Mouse (Mus musculus) C2C12 (cell line): ENCODE measurements at regions not wholly inside any gene's neighbourhood (a gene's known extent, or its start where the extent isn't known, plus 50 kb on each side); places are given as distances from the start of the nearest gene placed in this dataset.

Experiments
- H3K27me3 ChIP-seq: one replicate; pipeline ENCODE4 v1.6.1; 2011; ENCODE audit not compliant: control insufficient read depth, insufficient read depth, insufficient read length
- H3K36me3 ChIP-seq: one replicate; pipeline ENCODE4 v1.6.1; 2011; ENCODE audit not compliant: control insufficient read depth, insufficient read depth
- H3K4me3 ChIP-seq: one replicate; pipeline ENCODE4 v1.5.1; 2011; ENCODE audit warnings: mild to moderate bottlenecking, control low read depth; ENCODE audit not compliant: poor library complexity, insufficient read depth, severe bottlenecking
- H3K79me2 ChIP-seq: one replicate; pipeline ENCODE4 v1.6.1; 2011; ENCODE audit not compliant: control insufficient read depth, insufficient read depth
- H3K79me3 ChIP-seq: one replicate; pipeline ENCODE4 v1.6.1; 2011; ENCODE audit warnings: low read depth, control low read depth
- H3ac ChIP-seq: one replicate; pipeline ENCODE3; 2011; ENCODE audit warnings: low read depth; ENCODE audit not compliant: control insufficient read depth, insufficient read length
- CEBPB ChIP-seq: IDR thresholded peaks from one replicate; pipeline ENCODE4 v1.6.1; 2011; ENCODE audit warnings: low read depth, mild to moderate bottlenecking, control low read depth, moderate library complexity
- CTCF ChIP-seq: IDR thresholded peaks from one replicate; pipeline ENCODE4 v1.5.1; 2011; ENCODE audit not compliant: control insufficient read depth, insufficient read depth, insufficient read length
- FOSL1 ChIP-seq: IDR thresholded peaks from one replicate; pipeline ENCODE4 v1.8.0; 2011; ENCODE audit warnings: mild to moderate bottlenecking, low read length; ENCODE audit not compliant: poor library complexity, insufficient read depth, severe bottlenecking
- MAX ChIP-seq: IDR thresholded peaks from one replicate; pipeline ENCODE4 v1.6.1; 2011; ENCODE audit warnings: mild to moderate bottlenecking, control low read depth
- MYOD1 ChIP-seq: IDR thresholded peaks from one replicate; pipeline ENCODE4 v1.6.1; 2011; ENCODE audit warnings: low read depth; ENCODE audit not compliant: control insufficient read depth, insufficient read length
- MYOG ChIP-seq: IDR thresholded peaks from one replicate; pipeline ENCODE4 v1.6.1; 2011; ENCODE audit not compliant: control insufficient read depth, insufficient read length; ENCODE audit errors: extremely low read depth
- USF1 ChIP-seq: IDR thresholded peaks from one replicate; pipeline ENCODE4 v1.6.1; 2011; ENCODE audit warnings: low read depth, mild to moderate bottlenecking, control low read depth, moderate library complexity

- no peaks in the 10 kb centered on the region for H3K79me3 ChIP-seq
- H3K36me3 ChIP-seq: no peaks in the 10 kb centered on the region
- no peaks in the 10 kb centered on the region for H3K27me3 ChIP-seq
- TF ChIP-seq CEBPB (no peak), FOSL1 (no peak), MAX (no peak), MYOG (no peak), CTCF (no peak), USF1 (no peak), MYOD1 (no peak)
- H3K79me2 ChIP-seq: no peaks in the 10 kb centered on the region
- H3ac ChIP-seq: no peak overlapping the region
- H3K4me3 ChIP-seq: no peak overlapping the region
These were observed 99.7 kb upstream of the Fbxo11 start for GRCm38 (mm10) chr17:88164805-88165204.

GRCm38 (mm10) chr17:88165811-88166210 lies 100.7 kb upstream of the Fbxo11 start:
- H3K4me3 ChIP-seq: no peak overlapping the region
- no peak overlapping the region for H3ac ChIP-seq
- no peaks in the 10 kb centered on the region for H3K27me3 ChIP-seq
- no peaks in the 10 kb centered on the region for H3K79me2 ChIP-seq
- TF ChIP-seq CEBPB: no peak
- no peaks in the 10 kb centered on the region for H3K36me3 ChIP-seq
- H3K79me3 ChIP-seq: no peaks in the 10 kb centered on the region

DNA sequence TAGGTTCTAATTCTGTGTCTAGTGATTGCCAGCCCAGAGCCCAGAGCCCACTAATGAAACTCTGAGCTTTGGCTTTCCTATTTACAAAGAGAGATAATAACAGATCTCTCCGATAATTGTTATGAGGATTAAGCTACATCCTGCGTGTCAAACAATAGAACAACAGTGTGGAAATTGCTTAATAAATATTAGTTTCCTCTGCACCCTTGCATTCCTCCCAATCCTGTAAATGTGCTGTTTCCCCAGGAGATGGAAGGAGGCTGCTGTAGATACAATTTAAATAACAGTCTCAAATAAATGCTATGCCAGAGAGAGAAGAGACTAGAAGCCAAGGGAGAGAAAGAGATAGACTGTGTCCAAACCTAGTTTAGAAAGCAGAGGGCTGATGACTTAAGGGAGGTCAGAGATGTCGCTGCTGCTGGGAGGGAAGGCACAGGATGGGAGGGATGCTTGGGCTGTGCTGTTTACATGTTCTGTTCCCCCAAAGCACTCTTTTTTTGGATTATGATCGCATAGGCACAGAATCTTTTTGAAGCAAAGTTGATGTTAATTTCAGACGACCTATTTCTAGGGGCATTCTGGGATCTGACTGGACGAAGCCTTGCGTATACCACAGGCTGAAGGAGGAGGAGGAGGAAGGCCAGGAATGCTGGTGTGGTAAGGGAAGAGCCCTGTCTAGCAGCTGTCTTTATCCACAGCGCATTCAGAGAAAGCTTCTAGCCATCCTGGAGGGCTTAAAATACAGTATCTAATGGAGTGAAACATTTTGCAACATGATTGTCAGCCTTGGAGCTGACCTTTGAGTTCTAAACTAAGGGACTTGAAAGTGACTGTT lies 103.4 kb upstream of the Fbxo11 start:
- Histone ChIP-seq H3K4me3 (no peak overlapping the region), H3K79me3 (no peaks in the 10 kb centered on the region), H3K27me3 (no peaks in the 10 kb centered on the region), H3K79me2 (no peaks in the 10 kb centered on the region), H3ac (no peak overlapping the region), H3K36me3 (no peaks in the 10 kb centered on the region)
- no peak for TF ChIP-seq MAX
- TF ChIP-seq CTCF: no peak
- no peak for TF ChIP-seq USF1
- TF ChIP-seq CEBPB: no peak

- no peaks in the 10 kb centered on the region for H3K36me3 ChIP-seq
- no peak overlapping the region for H3ac ChIP-seq
- no peaks in the 10 kb centered on the region for H3K27me3 ChIP-seq
- H3K79me2 ChIP-seq: no peaks in the 10 kb centered on the region
- H3K79me3 ChIP-seq: no peaks in the 10 kb centered on the region
- TF ChIP-seq FOSL1 (no peak), CTCF (no peak)
- H3K4me3 ChIP-seq: no peak overlapping the region
These were observed 106.5 kb upstream of the Fbxo11 start for GRCm38 (mm10) chr17:88171606-88172005.

GRCm38 (mm10) chr17:88173354-88174032 lies 108.4 kb upstream of the Fbxo11 start:
- H3K79me3 ChIP-seq: no peaks in the 10 kb centered on the region

GRCm38 (mm10) chr17:88174242-88174679 lies 109.2 kb upstream of the Fbxo11 start:
- TF ChIP-seq USF1: no peak
- TF ChIP-seq CEBPB: no peak
- no peak for TF ChIP-seq CTCF
- no peak for TF ChIP-seq MAX
- no peak for TF ChIP-seq MYOG
- no peak for TF ChIP-seq MYOD1
- no peak for TF ChIP-seq FOSL1
- no peaks in the 10 kb centered on the region for H3K36me3 ChIP-seq
- no peak overlapping the region for H3K4me3 ChIP-seq
- H3K79me3 ChIP-seq: no peaks in the 10 kb centered on the region
- no peaks in the 10 kb centered on the region for H3K27me3 ChIP-seq
- H3K79me2 ChIP-seq: no peaks in the 10 kb centered on the region
- no peak overlapping the region for H3ac ChIP-seq

More at GRCm38 (mm10) chr17:88173354-88174032, 108.4 kb upstream of the Fbxo11 start:
- Histone ChIP-seq H3K27me3 (no peaks in the 10 kb centered on the region), H3ac (no peak overlapping the region), H3K79me2 (no peaks in the 10 kb centered on the region), H3K36me3 (no peaks in the 10 kb centered on the region), H3K4me3 (no peak overlapping the region)
- TF ChIP-seq CEBPB: no peak
- no peak for TF ChIP-seq MYOG
- no peak for TF ChIP-seq MAX
- TF ChIP-seq CTCF: no peak
- no peak for TF ChIP-seq MYOD1
- TF ChIP-seq FOSL1: no peak
- no peak for TF ChIP-seq USF1
